Mouse (Mus musculus): ENCODE data around the gene Lonrf3.

The Lonrf3 gene

GRCm38 (mm10) chrX:36328271-36329039 is at the start of gene Lonrf3:
Gene Lonrf3, plus strand, starts transcription at chrX:36328353.
- DNase-seq (ENCODE audit: low spot score in 2 of 2), result peak in 1 of 2 experiments; percentile 11

- DNase-seq (ENCODE audit: low spot score in 2 of 2), result no peak
Measured at GRCm38 (mm10) chrX:36278750-36279149, 49.4 kb upstream of the Lonrf3 start.

- no peak for DNase-seq (ENCODE audit: low spot score in 2 of 2)
Measured at GRCm38 (mm10) chrX:36311420-36311819, 16.7 kb upstream of the Lonrf3 start.

- no peak for DNase-seq (ENCODE audit: low spot score in 2 of 2)
Measured at GRCm38 (mm10) chrX:36327491-36328255, 480 bp upstream of the Lonrf3 start.

- DNase-seq (ENCODE audit: low spot score in 2 of 2), result no peak
Measured at GRCm38 (mm10) chrX:36329040-36329649, 992 bp downstream of the Lonrf3 start.

- DNase-seq (ENCODE audit: low spot score in 2 of 2), result no peak
Measured at GRCm38 (mm10) chrX:36329849-36330411, 1.8 kb downstream of the Lonrf3 start.

GRCm38 (mm10) chrX:36352446-36352845 is 24.3 kb downstream of the Lonrf3 start:
- DNase-seq (ENCODE audit: low spot score in 2 of 2), result no peak

- no peak for DNase-seq (ENCODE audit: low spot score in 2 of 2)
Measured at GRCm38 (mm10) chrX:36385340-36385739, 57.2 kb downstream of the Lonrf3 start.

GRCm38 (mm10) chrX:36389971-36390370 is 61.8 kb downstream of the Lonrf3 start:
- DNase-seq (ENCODE audit: low spot score in 2 of 2), result no peak

GRCm38 (mm10) chrX:36390503-36390902 is 62.4 kb downstream of the Lonrf3 start:
- no peak for DNase-seq (ENCODE audit: low spot score in 2 of 2)

- DNase-seq (ENCODE audit: low spot score in 2 of 2), result no peak
Measured at GRCm38 (mm10) chrX:36392672-36393071, 64.5 kb downstream of the Lonrf3 start.

GRCm38 (mm10) chrX:36393279-36393678 is 65.1 kb downstream of the Lonrf3 start:
- DNase-seq (ENCODE audit: low spot score in 2 of 2), result no peak

GRCm38 (mm10) chrX:36400980-36401379 is 72.8 kb downstream of the Lonrf3 start, which contains the start of gene Gm6268:
Gene Gm6268, plus strand, starts transcription at chrX:36401280.
- DNase-seq (ENCODE audit: low spot score in 2 of 2), result no peak

- no peak for DNase-seq (ENCODE audit: low spot score in 2 of 2)
Measured at GRCm38 (mm10) chrX:36402316-36402715, 74.2 kb downstream of the Lonrf3 start.
